27 mouse cellular contexts compared by ENCODE assay signal in genomic region chr10:117770286-117771130, GRCm38 (mm10).
"Had no signal": no experiment of that assay in that cellular context is flagged by ENCODE, and none has a peak within 500 bp of the region (broad histone marks: within the 10 kb centered on the region; RNA-seq: fewer than 3 reads in every experiment).

No protein-coding gene starts in this region.

- H3K4me1 ChIP-seq: heart, embryonic 13.5 days; heart, embryonic 15.5 days; hindbrain, embryonic 13.5 days; hindbrain, embryonic 15.5 days; kidney, embryonic 15.5 days; limb, embryonic 10.5 days; limb, embryonic 12.5 days; liver, embryonic 13.5 days had no signal

- H3K27ac ChIP-seq: heart, adult 2 months; heart, embryonic 13.5 days; heart, embryonic 15.5 days; hindbrain, embryonic 13.5 days; hindbrain, embryonic 15.5 days; hindbrain, postnatal 0 days; kidney, embryonic 15.5 days; kidney, postnatal 0 days; left cerebral cortex, adult 2 months; limb, embryonic 10.5 days; limb, embryonic 12.5 days; liver, embryonic 13.5 days had no signal

- ATAC-seq: hindbrain, postnatal 0 days; intestine, embryonic 16.5 days had no signal

- DNase-seq: gastrocnemius, postnatal 14 days; gastrocnemius, postnatal 36 days; heart, adult 11 months; heart, adult 2 months; heart, postnatal 14 days; heart, postnatal 36 days; kidney, adult 11 months; kidney, adult 2 months; kidney, adult 9 months; kidney, postnatal 14 days; kidney, postnatal 36 days; layer of hippocampus, adult 9-11 months; liver; liver, embryonic 13.5 days had no signal

- H3K27me3 ChIP-seq: heart, embryonic 13.5 days; heart, embryonic 15.5 days; hindbrain, embryonic 13.5 days; hindbrain, embryonic 15.5 days; kidney, embryonic 15.5 days; limb, embryonic 12.5 days; liver, embryonic 13.5 days had no signal

- H3K4me2 ChIP-seq: heart, embryonic 11.5 days; heart, embryonic 13.5 days; heart, embryonic 15.5 days; hindbrain, embryonic 13.5 days; hindbrain, embryonic 15.5 days; kidney, embryonic 15.5 days; limb, embryonic 12.5 days; liver, embryonic 11.5 days; liver, embryonic 13.5 days had no signal

- H3K9me3 ChIP-seq: heart, embryonic 13.5 days; heart, embryonic 15.5 days; hindbrain, embryonic 13.5 days; hindbrain, embryonic 15.5 days; kidney, embryonic 15.5 days; limb, embryonic 10.5 days; limb, embryonic 12.5 days; liver, embryonic 13.5 days had no signal

- H3K9ac ChIP-seq: heart, embryonic 13.5 days; heart, embryonic 15.5 days; hindbrain, embryonic 13.5 days; hindbrain, embryonic 15.5 days; kidney, embryonic 15.5 days; limb, embryonic 12.5 days; liver, embryonic 13.5 days had no signal

- H3K4me3 ChIP-seq: heart, adult 2 months; heart, embryonic 13.5 days; heart, embryonic 15.5 days; hindbrain, embryonic 13.5 days; hindbrain, embryonic 15.5 days; kidney, embryonic 15.5 days; left cerebral cortex, adult 2 months; limb, embryonic 10.5 days; limb, embryonic 12.5 days; liver, embryonic 13.5 days had no signal
